Mouse (Mus musculus): ENCODE data around the gene Jag2.

Gene Jag2

GRCm38 (mm10) chr12:112929562-112930352, at the start of gene Jag2:
Gene Jag2, minus strand, starts transcription at chr12:112929776.
- no peak for DNase-seq (ENCODE audit: low spot score)

GRCm38 (mm10) chr12:112977156-112977555, 47.6 kb upstream of the Jag2 start:
- DNase-seq (ENCODE audit: low spot score) = no peak

GRCm38 (mm10) chr12:112976371-112977073, 46.9 kb upstream of the Jag2 start, which contains the start of gene Btbd6:
Gene Btbd6, plus strand, starts transcription at chr12:112976482.
- peak; percentile 78 for DNase-seq (ENCODE audit: low spot score)

DNA sequence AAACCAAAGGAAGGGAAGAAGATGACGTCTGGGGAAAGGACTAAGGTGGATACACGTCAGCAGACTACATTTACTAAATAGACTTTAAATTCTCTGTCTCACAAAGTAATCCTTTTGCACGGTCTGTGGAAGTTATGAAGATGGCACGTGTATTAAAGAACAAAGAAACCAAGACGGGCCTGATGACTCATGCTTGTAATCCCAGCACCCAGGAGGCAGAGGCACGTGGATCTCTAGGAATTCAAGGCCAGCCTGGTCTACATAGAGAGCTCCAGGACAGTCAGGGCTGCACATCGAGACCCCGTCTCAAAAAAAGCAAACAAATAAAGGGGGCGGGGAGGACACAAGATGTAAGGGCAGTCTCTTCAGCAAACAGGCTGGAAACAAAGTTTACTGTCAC, 45.2 kb upstream of the Jag2 start:
- no peak for DNase-seq (ENCODE audit: low spot score)

- no peak for DNase-seq (ENCODE audit: low spot score)
Observed at GRCm38 (mm10) chr12:112969616-112970015, 40.0 kb upstream of the Jag2 start.

GRCm38 (mm10) chr12:112968943-112969342, 39.4 kb upstream of the Jag2 start:
- no peak for DNase-seq (ENCODE audit: low spot score)

- DNase-seq (ENCODE audit: low spot score) = no peak
Observed at GRCm38 (mm10) chr12:112965783-112966182, 36.2 kb upstream of the Jag2 start.

- no peak for DNase-seq (ENCODE audit: low spot score)
Observed at GRCm38 (mm10) chr12:112961872-112962271, 32.3 kb upstream of the Jag2 start.

- no peak for DNase-seq (ENCODE audit: low spot score)
Observed at GRCm38 (mm10) chr12:112961428-112961827, 31.9 kb upstream of the Jag2 start.

DNA sequence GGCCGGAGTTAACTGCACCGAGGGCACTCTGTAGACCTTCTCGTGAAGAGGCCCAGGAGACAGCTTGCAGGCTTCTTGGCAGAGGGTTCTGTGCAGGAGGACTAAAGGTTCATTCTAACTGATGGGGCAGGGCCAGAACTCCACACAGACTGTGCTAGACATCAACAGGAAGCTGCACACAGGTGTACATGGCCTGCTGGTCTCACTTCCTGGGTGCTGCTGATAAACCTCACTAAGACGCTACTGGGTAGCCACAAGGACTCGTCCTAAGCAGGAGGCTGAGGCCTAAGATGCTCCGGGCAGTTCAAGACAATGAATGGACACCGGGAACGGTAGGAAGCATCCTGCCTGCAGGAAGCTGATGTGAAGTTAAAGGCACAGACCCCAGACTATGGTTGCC, 29.8 kb upstream of the Jag2 start:
- no peak for DNase-seq (ENCODE audit: low spot score)

DNA sequence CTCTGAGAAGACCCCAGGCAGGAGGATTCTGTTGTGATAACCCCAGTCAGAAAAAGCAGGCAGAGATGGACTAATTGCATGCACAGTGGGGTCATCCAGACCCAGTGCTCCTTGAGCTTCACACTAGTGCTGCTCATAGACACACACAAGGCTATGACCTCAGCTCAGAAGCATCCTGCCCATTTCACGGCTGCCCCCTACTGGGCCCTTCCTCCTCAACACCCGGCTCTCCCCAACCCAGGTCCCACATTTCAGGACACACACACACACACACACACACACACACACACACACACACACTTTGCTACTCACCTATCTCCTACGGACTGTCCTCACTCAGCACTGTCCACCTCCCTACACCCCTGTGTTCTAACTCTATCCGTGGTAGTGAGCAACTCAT, 28.7 kb upstream of the Jag2 start:
- no peak for DNase-seq (ENCODE audit: low spot score)

DNA sequence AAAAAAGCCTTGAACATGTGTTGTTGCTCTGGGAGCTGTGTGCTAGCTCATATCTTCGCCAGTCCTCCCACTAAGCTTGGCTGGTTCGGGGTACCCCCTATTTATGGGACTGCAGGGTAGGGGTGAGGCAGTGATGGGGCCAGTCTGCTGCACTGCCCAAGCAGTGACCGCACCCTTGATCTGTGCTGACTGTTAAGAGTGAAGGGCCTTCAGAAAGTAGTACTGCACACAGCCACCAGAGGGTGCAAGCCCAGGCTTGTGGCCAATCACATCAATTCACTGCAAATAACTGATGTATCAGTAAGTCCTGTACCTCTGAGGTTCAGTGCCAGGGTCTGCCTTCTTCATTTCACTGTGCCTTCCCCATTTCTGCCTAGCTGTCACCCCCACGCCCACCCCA, 26.2 kb upstream of the Jag2 start:
- no peak for DNase-seq (ENCODE audit: low spot score)

- no peak for DNase-seq (ENCODE audit: low spot score)
Observed at GRCm38 (mm10) chr12:112952926-112953565, 23.5 kb upstream of the Jag2 start.

DNA sequence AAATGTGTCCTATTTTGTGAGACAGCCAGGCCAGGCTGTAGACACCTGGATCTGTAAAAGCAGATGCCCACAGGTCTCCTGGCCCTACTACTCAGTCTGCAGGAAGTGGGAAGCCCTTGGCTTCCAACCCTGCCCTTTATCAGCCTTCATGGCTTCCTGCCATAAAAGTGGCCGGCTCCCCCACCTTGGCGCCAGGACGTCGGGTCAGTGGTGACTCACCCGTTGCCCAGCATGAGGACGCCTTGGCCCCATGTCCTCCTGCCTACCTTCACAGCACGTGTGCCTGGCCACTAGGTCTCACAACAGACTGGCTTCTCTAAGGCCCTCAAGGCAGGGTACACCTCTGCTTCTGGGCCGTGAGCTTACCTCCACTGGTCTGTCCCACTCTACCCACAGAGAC, 22.9 kb upstream of the Jag2 start:
- DNase-seq (ENCODE audit: low spot score) = no peak

DNA sequence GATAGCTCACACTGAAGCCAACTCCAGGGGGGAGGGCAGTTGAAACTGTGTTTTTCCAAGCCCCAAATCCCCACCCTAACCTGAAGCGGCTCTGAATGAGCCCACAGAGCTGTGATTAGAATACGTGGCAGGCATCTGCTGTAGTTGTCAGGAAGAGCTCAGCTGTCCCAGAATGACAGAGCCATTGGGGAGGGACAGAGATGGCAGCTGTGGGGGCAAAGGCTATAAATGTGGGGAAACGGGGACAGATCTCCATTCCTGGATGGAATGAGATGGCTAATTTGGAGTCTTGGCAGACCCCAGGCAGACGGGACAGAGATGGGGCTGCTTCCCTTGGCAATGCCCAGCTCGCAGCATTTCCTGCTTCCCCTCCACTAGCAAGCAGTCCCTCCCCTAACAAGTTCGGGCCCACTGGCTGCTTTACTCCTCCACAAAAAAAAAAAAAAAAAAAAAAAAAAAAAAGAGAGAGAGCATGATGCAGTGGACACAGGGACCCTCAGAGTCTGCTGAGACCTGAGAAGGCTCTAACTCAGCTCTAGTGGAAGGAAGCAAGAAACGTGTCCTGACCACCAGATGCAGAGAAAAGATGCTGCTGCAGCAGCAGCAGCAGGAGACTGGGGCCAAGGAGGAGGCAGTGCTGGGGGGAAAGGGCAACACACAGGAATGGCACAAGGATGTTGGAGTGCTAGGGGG, 21.7 kb upstream of the Jag2 start:
- no peak for DNase-seq (ENCODE audit: low spot score)

DNA sequence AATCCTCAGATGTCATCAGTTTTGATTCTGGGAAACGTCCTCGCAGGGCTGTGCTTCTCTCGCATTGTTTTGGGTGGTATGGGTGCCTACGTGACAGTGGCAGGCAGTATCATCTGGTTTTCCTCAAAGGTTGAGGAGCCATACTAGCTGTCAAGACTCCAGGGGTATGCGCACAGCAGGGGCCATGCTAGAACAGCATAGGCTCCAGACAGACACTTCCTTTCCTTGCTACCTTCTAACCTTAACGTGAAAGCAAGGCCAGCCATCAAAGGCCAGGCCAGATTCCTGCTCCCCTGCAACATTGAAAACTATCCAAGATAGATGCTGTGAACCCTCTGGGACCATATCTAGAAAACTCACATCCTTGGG, 21.2 kb upstream of the Jag2 start:
- no peak for DNase-seq (ENCODE audit: low spot score)

- DNase-seq (ENCODE audit: low spot score) = peak; percentile 68
Observed at GRCm38 (mm10) chr12:112950040-112950760, 20.6 kb upstream of the Jag2 start.

DNA sequence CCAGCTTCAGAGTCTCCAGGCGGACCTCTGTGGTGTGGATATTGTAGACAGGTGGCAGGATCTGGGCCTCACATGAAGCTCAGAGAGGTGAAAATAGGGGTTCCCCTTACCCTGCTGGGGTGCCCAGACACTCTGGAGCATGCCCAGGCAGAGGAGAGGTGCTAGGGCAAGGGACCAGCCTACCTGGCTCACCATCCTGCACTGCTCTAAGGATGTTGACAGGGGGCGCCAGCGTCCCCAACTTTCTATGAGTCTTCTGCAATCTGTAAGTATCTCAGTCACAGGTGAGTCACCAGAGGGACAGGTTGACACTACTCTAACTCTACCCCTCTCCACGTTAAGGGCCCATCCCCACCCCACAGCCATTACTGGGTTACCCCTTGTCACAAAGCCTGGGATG, 17.7 kb upstream of the Jag2 start:
- no peak for DNase-seq (ENCODE audit: low spot score)

DNA sequence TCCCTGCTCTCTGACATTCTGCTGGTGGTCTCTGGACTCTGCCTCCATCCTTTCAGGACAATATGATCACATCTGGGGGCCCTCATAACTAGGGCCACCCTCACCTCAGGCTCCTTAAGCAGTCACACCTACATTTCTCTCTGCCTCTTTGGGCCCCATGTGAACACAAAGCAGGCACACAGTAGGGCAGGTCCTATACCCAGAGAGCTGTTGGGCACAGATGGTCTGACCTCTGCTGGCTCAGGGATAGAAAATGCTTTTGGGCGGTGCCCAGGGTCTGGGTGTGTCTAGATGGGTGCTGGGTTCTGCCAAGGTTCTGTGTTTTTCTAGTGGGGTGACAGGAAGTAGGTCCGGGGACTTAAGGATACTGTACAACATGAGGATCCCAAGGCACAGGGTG, 14.1 kb upstream of the Jag2 start:
- no peak for DNase-seq (ENCODE audit: low spot score)

DNA sequence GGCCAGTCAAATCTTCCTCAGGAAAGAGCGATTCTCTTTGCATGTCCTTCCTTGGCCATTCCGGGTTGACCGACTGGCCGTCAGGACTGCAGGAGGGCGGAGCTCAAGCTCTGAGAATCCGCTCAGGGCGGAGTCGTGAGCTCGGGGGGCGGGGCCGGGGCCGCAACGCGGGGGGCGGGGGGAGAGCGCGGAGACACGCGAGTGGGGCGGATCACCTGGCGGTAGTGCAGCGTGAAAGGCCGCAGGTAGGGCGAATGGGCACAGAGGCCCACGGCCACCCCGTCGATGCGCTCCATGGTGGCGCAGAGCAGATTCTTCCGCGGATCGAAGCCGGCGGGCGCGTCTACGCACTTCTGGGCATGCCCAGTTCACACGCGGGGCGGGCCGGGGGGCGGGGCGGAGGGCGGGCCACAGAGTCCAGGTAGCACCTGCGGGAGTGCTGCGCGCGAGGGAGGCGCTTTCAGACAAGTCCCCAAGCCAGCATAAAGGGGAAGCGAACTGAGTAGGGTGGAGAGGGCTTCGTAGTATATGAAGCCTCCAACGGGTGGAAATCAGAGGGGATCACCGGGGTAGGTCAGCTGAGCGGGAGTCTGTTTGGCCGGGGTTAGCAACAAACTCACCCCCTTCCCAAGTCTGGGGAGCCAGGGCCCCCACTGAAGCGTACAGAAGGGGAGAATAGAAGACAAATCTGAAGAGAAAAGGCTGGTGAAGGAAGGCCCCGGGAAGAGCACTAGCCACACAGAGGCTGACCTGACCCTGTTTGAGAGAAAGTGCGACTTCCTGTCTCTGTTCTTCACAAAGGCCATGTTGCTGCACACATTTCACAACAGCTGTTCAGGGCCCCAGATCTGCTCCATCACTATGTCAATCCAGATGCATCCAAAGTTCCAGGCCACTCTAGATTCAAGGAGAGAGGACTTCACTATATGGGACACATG, 12.5 kb upstream of the Jag2 start, which contains the start of gene Nudt14:
Gene Nudt14 (minus strand): TSS at position 349 of the 938 bp plus-strand sequence.
- DNase-seq (ENCODE audit: low spot score) = peak; percentile 56

Measured in ovary, postnatal 14 days (tissue).